In the genomic region with DNA sequence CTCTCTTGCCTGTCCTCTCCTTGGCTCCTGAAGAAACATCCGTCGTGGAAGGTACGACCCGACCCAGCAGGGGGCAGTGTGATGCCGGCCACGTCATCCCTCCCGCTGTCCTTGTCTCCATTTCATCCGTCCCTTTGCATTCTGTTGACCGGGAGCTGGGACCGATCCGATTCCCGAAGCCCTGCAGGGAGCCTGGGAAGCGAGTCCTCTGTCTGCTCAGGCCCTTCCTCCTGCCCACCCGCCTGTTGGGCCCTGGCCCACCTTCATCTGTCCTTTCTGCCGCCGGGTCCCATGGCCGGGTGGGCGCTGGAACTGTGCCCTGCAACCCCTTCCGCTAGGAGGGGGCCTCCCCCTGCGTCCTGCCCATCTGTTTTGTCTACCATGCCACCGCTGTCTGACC, we compare ENCODE assay signal across 8 mouse cellular contexts. TPM values are rescaled to one million over a fixed set of nuclear protein-coding genes. Genes with fewer than 3 reads are reported as not detected.
DNase-seq lines count a peak whose midpoint lies in the region; ATAC-seq lines count a peak whose summit lies in the region.

No protein-coding gene starts in this region.

- no peaks in the 10 kb centered on the region for H3K27me3 ChIP-seq in embryonic facial prominence, embryonic 13.5 days
- peaks cover 7% of the 10 kb centered on the region; the same call in 1 of the 2 replicates for H3K27me3 ChIP-seq in heart, embryonic 12.5 days (replicated peaks)
- no peaks in the 10 kb centered on the region for H3K27me3 ChIP-seq in kidney, embryonic 16.5 days (ENCODE audit: insufficient read depth, low read length)
- H3K27me3 ChIP-seq in lung, embryonic 15.5 days: no peaks in the 10 kb centered on the region

- peak overlapping the region; percentile 57 for H3K4me2 ChIP-seq in embryonic facial prominence, embryonic 13.5 days
- H3K4me2 ChIP-seq in heart, embryonic 12.5 days: peak overlapping the region; percentile 65
- H3K4me2 ChIP-seq in kidney, embryonic 16.5 days (replicated peaks; ENCODE audit: low read depth, low read length): peak overlapping the region; percentile 61
- H3K4me2 ChIP-seq in lung, embryonic 15.5 days: peak overlapping the region; percentile 62

- peaks cover 14% of the 10 kb centered on the region for H3K36me3 ChIP-seq in embryonic facial prominence, embryonic 13.5 days
- peaks cover 6% of the 10 kb centered on the region; the same call in 1 of the 2 replicates for H3K36me3 ChIP-seq in heart, embryonic 12.5 days
- H3K36me3 ChIP-seq in kidney, embryonic 16.5 days (ENCODE audit: insufficient read depth, low read length): no peaks in the 10 kb centered on the region
- no peaks in the 10 kb centered on the region for H3K36me3 ChIP-seq in lung, embryonic 15.5 days

- H3K4me3 ChIP-seq in embryonic facial prominence, embryonic 13.5 days: peak overlapping the region; percentile 35
- peak overlapping the region; percentile 32 for H3K4me3 ChIP-seq in heart, embryonic 12.5 days
- H3K4me3 ChIP-seq in kidney, embryonic 16.5 days (ENCODE audit: low read length): peak overlapping the region; percentile 35
- H3K4me3 ChIP-seq in lung, embryonic 15.5 days: peak overlapping the region; percentile 38

- H3K9me3 ChIP-seq in embryonic facial prominence, embryonic 13.5 days: no peaks in the 10 kb centered on the region
- H3K9me3 ChIP-seq in heart, embryonic 12.5 days (replicated peaks): no peaks in the 10 kb centered on the region
- H3K9me3 ChIP-seq in kidney, embryonic 16.5 days (ENCODE audit: low read length): no peaks in the 10 kb centered on the region
- no peaks in the 10 kb centered on the region for H3K9me3 ChIP-seq in lung, embryonic 15.5 days

- H3K9ac ChIP-seq in embryonic facial prominence, embryonic 13.5 days: peak overlapping the region; percentile 64
- H3K9ac ChIP-seq in heart, embryonic 12.5 days: peak overlapping the region; percentile 62
- H3K9ac ChIP-seq in kidney, embryonic 16.5 days (replicated peaks; ENCODE audit: low read length): peak overlapping the region; percentile 70
- H3K9ac ChIP-seq in lung, embryonic 15.5 days: peak overlapping the region; percentile 44

- WGBS in embryonic facial prominence, embryonic 13.5 days: 24% methylated on average over 21 of the region's 21 CpGs
- 29% methylated on average over 21 of the region's 21 CpGs for WGBS in heart, embryonic 12.5 days
- WGBS in kidney, embryonic 16.5 days: 17% methylated on average over 21 of the region's 21 CpGs
- 22% methylated on average over 21 of the region's 21 CpGs for WGBS in lung, embryonic 15.5 days

- peak overlapping the region; percentile 40; the same call in 1 of the 2 replicates for H3K27ac ChIP-seq in embryonic facial prominence, embryonic 13.5 days
- no peak overlapping the region for H3K27ac ChIP-seq in heart, embryonic 12.5 days (ENCODE audit: poor library complexity, severe bottlenecking)
- H3K27ac ChIP-seq in kidney, embryonic 16.5 days (ENCODE audit: low read length): peak overlapping the region; percentile 55
- no peak overlapping the region for H3K27ac ChIP-seq in lung, embryonic 15.5 days

- peaks cover 40% of the 10 kb centered on the region for H3K4me1 ChIP-seq in embryonic facial prominence, embryonic 13.5 days
- peaks cover 51% of the 10 kb centered on the region for H3K4me1 ChIP-seq in heart, embryonic 12.5 days (replicated peaks)
- H3K4me1 ChIP-seq in kidney, embryonic 16.5 days (ENCODE audit: insufficient read depth, low read length): peaks cover 23% of the 10 kb centered on the region
- H3K4me1 ChIP-seq in lung, embryonic 15.5 days: peaks cover 24% of the 10 kb centered on the region

- peak; percentile 66 for DNase-seq in 3T3-L1 (ENCODE audit: low read depth, low spot score)
- DNase-seq in adrenal gland, adult 18-20 months (ENCODE audit: low spot score in 2 of 2): peak; percentile 84 to 85
- peak; percentile 81 for DNase-seq in retina, postnatal 1 day
- no peak for DNase-seq in thymus, postnatal 0 days (ENCODE audit: low spot score)

- no peak for ATAC-seq in embryonic facial prominence, embryonic 13.5 days (ENCODE audit: insufficient number of reproducible peaks, insufficient read depth, low FRiP score, low TSS enrichment, low read depth)
- peak; percentile 8; the same call in 1 of the 2 replicates for ATAC-seq in heart, embryonic 12.5 days (ENCODE audit: insufficient number of reproducible peaks, low FRiP score)
- ATAC-seq in kidney, embryonic 16.5 days (ENCODE audit: low FRiP score, low TSS enrichment): 0 out of 2 replicates have a peak, but pooled peaks have one; percentile 13
- ATAC-seq in lung, embryonic 15.5 days (ENCODE audit: borderline replicate concordance, extremely low read depth, low FRiP score, low TSS enrichment): peak; percentile 8; the same call in 1 of the 2 replicates

RNA-seq across cellular contexts. Expression of a gene that starts 16.4 kb away (rescaled TPM):
- total RNA-seq in adrenal gland, adult 18-20 months (2021): 1 to 10 TPM; 1.9 to 5.5 TPM
- 13.8 and 14.4 TPM in 2 replicates for polyA plus RNA-seq in embryonic facial prominence, embryonic 13.5 days (2015; fragmentation: Nextera tagmentation; extraction: Ambion mirVana)
- polyA plus RNA-seq in heart, embryonic 12.5 days (2016; fragmentation: Nextera tagmentation; extraction: Ambion mirVana): 9.1 and 10.0 TPM in 2 replicates
- 8.7 and 8.8 TPM in 2 replicates for polyA plus RNA-seq in kidney, embryonic 16.5 days (2015; fragmentation: Nextera tagmentation; extraction: Ambion mirVana)
- polyA plus RNA-seq in lung, embryonic 15.5 days (2015; fragmentation: Nextera tagmentation; extraction: Ambion mirVana): 6.1 and 6.3 TPM in 2 replicates
- 1.4 and 1.7 TPM in 2 replicates for polyA plus RNA-seq in thymus, postnatal 0 days (2015; fragmentation: Nextera tagmentation; extraction: Ambion mirVana)

RNA-seq across cellular contexts. Expression of a gene that starts 41.9 kb away (rescaled TPM):
- total RNA-seq in adrenal gland, adult 18-20 months (2021): 10 to 100 TPM; 12.0 to 16.4 TPM
- 75.7 and 81.9 TPM in 2 replicates for polyA plus RNA-seq in embryonic facial prominence, embryonic 13.5 days (2015; fragmentation: Nextera tagmentation; extraction: Ambion mirVana)
- polyA plus RNA-seq in heart, embryonic 12.5 days (2016; fragmentation: Nextera tagmentation; extraction: Ambion mirVana): 69.9 and 72.1 TPM in 2 replicates
- 54.5 and 55.4 TPM in 2 replicates for polyA plus RNA-seq in kidney, embryonic 16.5 days (2015; fragmentation: Nextera tagmentation; extraction: Ambion mirVana)
- polyA plus RNA-seq in lung, embryonic 15.5 days (2015; fragmentation: Nextera tagmentation; extraction: Ambion mirVana): 71.5 and 76.5 TPM in 2 replicates
- polyA plus RNA-seq in thymus, postnatal 0 days (2015; fragmentation: Nextera tagmentation; extraction: Ambion mirVana): 4.8 TPM in 2 replicates

RNA-seq across cellular contexts. Expression of a gene that starts 58.1 kb away (rescaled TPM):
- total RNA-seq in adrenal gland, adult 18-20 months (2021): 1 to 10 TPM; 1.2 to 4.1 TPM
- polyA plus RNA-seq in embryonic facial prominence, embryonic 13.5 days (2015; fragmentation: Nextera tagmentation; extraction: Ambion mirVana): not detected in 2 replicates
- not detected in 2 replicates for polyA plus RNA-seq in heart, embryonic 12.5 days (2016; fragmentation: Nextera tagmentation; extraction: Ambion mirVana)
- 0.42 and 2.5 TPM in 2 replicates for polyA plus RNA-seq in kidney, embryonic 16.5 days (2015; fragmentation: Nextera tagmentation; extraction: Ambion mirVana)
- polyA plus RNA-seq in lung, embryonic 15.5 days (2015; fragmentation: Nextera tagmentation; extraction: Ambion mirVana): 24.1 and 30.0 TPM in 2 replicates
- 4.2 and 4.8 TPM in 2 replicates for polyA plus RNA-seq in thymus, postnatal 0 days (2015; fragmentation: Nextera tagmentation; extraction: Ambion mirVana)

Comparison
In these comparisons a context has a peak if more than half of its experiments do, and no peak if none do; other contexts are left out.
1. H3K27ac ChIP-seq: peak in embryonic facial prominence, embryonic 13.5 days (single experiment) and kidney, embryonic 16.5 days (single experiment); none in heart, embryonic 12.5 days (single experiment) and lung, embryonic 15.5 days (single experiment).
2. Peak in every context shown above with its lines, with median percentiles within 50 percentile points of each other: H3K4me2 ChIP-seq, H3K4me3 ChIP-seq and H3K9ac ChIP-seq.